Mouse (Mus musculus): ENCODE measurements around the gene Hpcal1.

Hpcal1 gene

GRCm38 (mm10) chr12:17686116-17686515, 4.5 kb upstream of the Hpcal1 start:
- DNase-seq (ENCODE audit: low spot score in 2 of 2): no peak

GRCm38 (mm10) chr12:17688913-17689312, 1.7 kb upstream of the Hpcal1 start:
- no peak for DNase-seq (ENCODE audit: low spot score in 2 of 2)

GRCm38 (mm10) chr12:17689931-17690563, 609 bp upstream of the Hpcal1 start:
- peak in 1 of 2 experiments; percentile 16 for DNase-seq (ENCODE audit: low spot score in 2 of 2)

- no peak for DNase-seq (ENCODE audit: low spot score in 2 of 2)
Observed at GRCm38 (mm10) chr12:17691320-17691876, 742 bp downstream of the Hpcal1 start.

DNA sequence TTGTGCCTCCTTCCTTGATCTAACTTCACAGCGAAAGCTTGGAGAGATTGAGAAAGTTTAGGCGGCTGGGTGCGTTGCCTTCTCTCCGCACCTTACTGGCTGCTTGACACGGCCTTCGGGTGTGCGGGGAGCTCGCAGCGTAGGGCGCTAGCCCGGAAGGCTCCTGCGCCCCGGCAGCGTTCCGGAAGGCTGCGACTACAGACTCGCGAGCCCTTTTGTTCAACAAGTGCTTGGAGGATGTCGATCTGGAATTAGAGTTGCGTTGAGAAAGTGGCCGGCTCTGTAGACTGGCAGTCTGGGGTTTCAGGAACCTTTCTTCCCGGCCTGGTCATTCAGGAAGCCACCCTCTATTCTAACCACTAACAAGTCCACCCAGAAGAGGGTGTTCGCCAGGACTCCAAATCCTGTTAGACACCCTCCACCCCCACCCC, 1.2 kb downstream of the Hpcal1 start:
- DNase-seq (ENCODE audit: low spot score in 2 of 2): peak in 1 of 2 experiments; percentile 20

- no peak for DNase-seq (ENCODE audit: low spot score in 2 of 2)
Observed at GRCm38 (mm10) chr12:17692356-17692755, 1.7 kb downstream of the Hpcal1 start.

- DNase-seq (ENCODE audit: low spot score in 2 of 2): no peak
Observed at GRCm38 (mm10) chr12:17692953-17693352, 2.3 kb downstream of the Hpcal1 start.

DNA sequence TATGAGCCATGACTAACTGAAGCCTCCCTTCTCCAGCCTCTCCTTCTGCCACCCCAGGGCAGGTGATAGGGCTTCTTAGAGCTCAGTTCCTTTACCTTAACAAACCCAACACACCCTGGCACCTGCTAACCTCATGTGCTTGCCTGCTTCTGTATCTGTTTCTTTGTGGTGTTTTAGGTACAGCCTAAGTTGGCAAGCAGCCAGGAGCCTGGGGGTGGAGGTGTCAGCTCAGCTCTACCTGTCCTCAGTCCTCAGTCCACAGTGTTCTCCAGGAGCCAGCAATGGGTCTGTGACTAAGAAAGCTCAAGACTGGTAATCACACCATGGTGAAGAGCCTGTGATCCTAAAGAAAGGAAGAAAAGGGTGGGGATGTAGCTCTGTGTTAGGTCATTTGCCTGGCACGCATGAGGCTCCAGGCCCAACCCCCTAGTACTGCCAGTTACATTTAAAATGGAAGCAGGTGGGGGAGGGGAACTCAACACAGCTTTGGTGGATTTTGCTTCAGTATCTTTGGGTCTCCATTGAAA, 4.0 kb downstream of the Hpcal1 start:
- DNase-seq (ENCODE audit: low spot score in 2 of 2): no peak

GRCm38 (mm10) chr12:17696395-17696794, 5.7 kb downstream of the Hpcal1 start:
- no peak for DNase-seq (ENCODE audit: low spot score in 2 of 2)

DNA sequence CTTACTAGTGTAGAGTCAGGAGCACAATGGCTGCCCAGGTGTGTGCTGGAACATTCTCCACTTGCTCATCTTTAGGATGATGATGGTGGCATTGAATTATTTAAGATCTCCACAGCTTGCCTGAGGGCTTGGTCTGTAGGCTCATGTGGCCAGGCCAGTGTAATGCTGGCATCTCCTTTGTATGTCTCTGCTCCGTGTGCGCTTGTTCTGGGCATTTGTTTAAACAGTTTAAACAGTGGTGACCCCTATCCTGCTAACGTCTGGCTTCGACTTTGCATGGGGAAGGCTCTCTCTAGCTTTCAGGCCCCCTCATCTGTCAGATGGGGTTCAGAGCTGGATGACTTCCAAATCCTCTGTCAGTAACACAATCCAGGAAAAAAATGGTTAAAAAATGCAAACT, 8.3 kb downstream of the Hpcal1 start:
- DNase-seq (ENCODE audit: low spot score in 2 of 2): no peak

GRCm38 (mm10) chr12:17699480-17699879, 8.8 kb downstream of the Hpcal1 start:
- no peak for DNase-seq (ENCODE audit: low spot score in 2 of 2)

DNA sequence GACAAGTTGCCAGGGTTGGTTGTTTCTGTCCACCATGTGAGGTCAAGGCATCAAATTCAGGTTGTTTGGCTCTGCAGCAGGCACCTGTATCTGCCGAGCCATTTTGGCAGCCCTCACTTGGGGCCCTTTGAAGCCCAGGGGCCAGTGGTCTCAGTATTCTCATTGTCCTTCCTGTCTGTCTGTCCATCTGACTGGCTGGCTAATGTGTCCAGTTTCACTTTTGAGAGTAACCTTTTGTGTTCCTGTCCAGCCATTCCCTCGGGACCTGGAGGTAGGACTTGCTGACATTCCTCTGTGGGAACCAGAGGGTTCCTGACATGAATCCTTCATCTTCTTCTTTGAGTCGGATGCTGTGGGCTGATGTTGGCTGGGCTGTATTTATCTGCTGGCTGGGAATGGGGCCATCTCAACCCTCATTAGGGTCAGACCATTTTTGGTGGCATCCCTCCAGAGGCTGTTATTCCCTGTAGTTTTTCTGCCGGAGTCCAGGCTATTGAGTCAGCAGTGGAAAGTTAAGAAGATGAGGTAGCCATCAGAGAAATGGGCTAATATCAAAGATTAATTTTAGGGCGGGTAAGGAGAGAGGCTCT, 10.6 kb downstream of the Hpcal1 start:
- no peak for DNase-seq (ENCODE audit: low spot score in 2 of 2)

DNA sequence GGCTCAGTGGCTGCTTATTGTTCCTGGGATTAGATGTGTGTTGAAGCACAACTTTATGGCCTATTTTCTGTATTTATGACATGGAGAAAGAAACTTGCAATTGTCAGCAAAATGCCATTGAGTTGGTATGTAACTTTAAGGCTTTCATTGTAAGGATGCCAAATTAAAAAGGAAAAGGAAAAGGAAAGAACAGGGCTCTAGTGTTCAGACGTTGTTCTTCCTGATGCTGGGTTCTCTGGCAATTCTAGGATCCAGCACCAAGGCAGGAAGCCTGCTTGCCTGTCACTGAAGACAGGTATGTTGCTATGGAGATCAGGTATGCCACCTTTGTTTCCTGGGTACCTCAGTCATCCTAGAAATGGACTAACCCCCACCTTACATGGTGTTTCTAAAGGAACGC, 11.1 kb downstream of the Hpcal1 start:
- no peak for DNase-seq (ENCODE audit: low spot score in 2 of 2)

- DNase-seq (ENCODE audit: low spot score in 2 of 2): no peak
Observed at GRCm38 (mm10) chr12:17702257-17702943, 11.7 kb downstream of the Hpcal1 start.

GRCm38 (mm10) chr12:17702944-17703335, 12.3 kb downstream of the Hpcal1 start:
- DNase-seq (ENCODE audit: low spot score in 2 of 2): no peak

- DNase-seq (ENCODE audit: low spot score in 2 of 2): no peak
Observed at GRCm38 (mm10) chr12:17703866-17704265, 13.2 kb downstream of the Hpcal1 start.

DNA sequence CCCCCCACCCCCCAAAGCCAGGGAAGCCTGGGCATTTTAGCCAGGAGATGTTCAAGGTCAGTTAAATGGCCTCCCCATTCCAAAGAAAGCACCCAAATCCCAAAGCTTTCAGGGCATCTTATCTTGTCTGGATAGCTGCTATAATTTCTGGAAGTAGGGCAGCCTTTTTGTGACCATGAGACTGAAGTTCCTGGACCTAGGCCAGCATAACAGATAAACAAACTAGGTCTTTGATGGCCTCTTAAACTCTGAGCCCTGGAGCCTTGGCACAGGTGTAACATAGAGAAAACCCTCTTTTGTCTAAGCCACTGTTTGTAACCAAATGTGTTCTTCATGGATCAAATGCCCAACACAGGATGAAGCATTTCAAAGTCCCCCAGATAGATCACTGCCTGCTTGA, 16.8 kb downstream of the Hpcal1 start:
- no peak for DNase-seq (ENCODE audit: low spot score in 2 of 2)

- DNase-seq (ENCODE audit: low spot score in 2 of 2): no peak
Observed at GRCm38 (mm10) chr12:17709451-17709850, 18.8 kb downstream of the Hpcal1 start.

- no peak for DNase-seq (ENCODE audit: low spot score in 2 of 2)
Observed at GRCm38 (mm10) chr12:17709926-17710746, 19.5 kb downstream of the Hpcal1 start.

DNA sequence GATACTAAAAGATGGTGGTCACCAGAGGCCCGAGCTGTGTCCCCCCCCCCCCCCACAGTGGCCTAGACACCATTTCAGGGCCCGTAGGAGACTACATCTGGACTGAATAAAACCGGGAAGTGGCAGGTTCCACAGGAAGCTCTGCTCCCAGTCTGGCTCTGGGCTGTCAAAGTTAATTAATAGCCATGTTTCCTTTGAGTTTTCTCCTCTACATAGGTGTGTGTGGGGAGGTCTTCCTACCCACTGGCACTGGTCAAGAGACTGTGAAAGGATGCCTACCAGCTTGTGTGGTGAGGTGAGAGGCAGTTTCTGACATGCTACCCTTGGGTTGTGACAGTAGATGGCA, 20.1 kb downstream of the Hpcal1 start:
- no peak for DNase-seq (ENCODE audit: low spot score in 2 of 2)

GRCm38 (mm10) chr12:17711731-17712388, 21.2 kb downstream of the Hpcal1 start:
- no peak for DNase-seq (ENCODE audit: low spot score in 2 of 2)
